Mouse (Mus musculus) kidney, adult 2 months (tissue): Measurements from ENCODE around the gene Plekhh1. TPM values are rescaled to one million over a fixed set of nuclear protein-coding genes. Genes with fewer than 3 reads are reported as not detected.
A peak's percentile ranks its signal among the peaks of the same experiment; 100 is the strongest.

Experiments used
- DNase-seq: peaks from one replicate; pipeline ENCODE4 v3.0.0; 2021
- H3K27ac ChIP-seq: fragments of 200-500 bp; 2 replicates; pipeline ENCODE4 v1.5.1; 2012; ENCODE audit warnings: low read depth, low read length, control low read depth, inconsistent platforms; ENCODE audit not compliant: insufficient read depth
- H3K27me3 ChIP-seq: fragments of 200-500 bp; replicated peaks from 2 replicates; pipeline ENCODE4 v1.6.1; 2012; ENCODE audit warnings: mild to moderate bottlenecking, moderate library complexity, low read length, inconsistent platforms; ENCODE audit not compliant: control insufficient read depth, insufficient read depth
- H3K36me3 ChIP-seq: fragments of 200-500 bp; 2 replicates; pipeline ENCODE4 v1.6.1; 2012; ENCODE audit warnings: mild to moderate bottlenecking, moderate library complexity, low read length, inconsistent platforms; ENCODE audit not compliant: control insufficient read depth, insufficient read depth
- H3K4me1 ChIP-seq: fragments of 200-500 bp; 2 replicates; pipeline ENCODE4 v1.6.1; 2011; ENCODE audit warnings: low read length; ENCODE audit not compliant: control insufficient read depth, insufficient read depth
- H3K4me3 ChIP-seq: fragments of 200-500 bp; 2 replicates; pipeline ENCODE4 v1.5.1; 2011; ENCODE audit warnings: mild to moderate bottlenecking, low read depth, low read length, control low read depth; ENCODE audit not compliant: insufficient read depth
- CTCF ChIP-seq: fragments of 200-500 bp; conservative IDR thresholded peaks from 2 replicates; pipeline ENCODE4 v1.5.1; 2011; ENCODE audit warnings: low read depth, mild to moderate bottlenecking, control low read depth, low read length, moderate library complexity, mixed read lengths; ENCODE audit not compliant: insufficient read depth, insufficient read length
- POLR2A ChIP-seq: fragments of 200-500 bp; IDR thresholded peaks from one replicate; pipeline ENCODE4 v1.6.1; 2011; ENCODE audit warnings: low read depth, low read length, control low read depth
- WGBS: fragments of 180-500 bp; shearing (Covaris S2); methylation state at CpG from one replicate; pipeline ENCODE4 v1.1.7; 2018; 5-methylcytosine and 5-hydroxymethylcytosine counted together
- polyA plus RNA-seq: library from polyadenylated mRNA; depleted of rRNA; stranded (reverse); fragments of >200 nt; gene quantifications from 2 replicates; pipeline ENCODE4 v1.2.3, GENCODE M21; 2012

Plekhh1 gene
- polyA plus RNA-seq, 1 experiment: 9.3 TPM

GRCm38 (mm10) chr12:79070736-79071333 lies 41.9 kb downstream of the Plekhh1 start:
- no peak overlapping the region; the same call in 1 of the 2 replicates for H3K27ac ChIP-seq
- H3K27me3 ChIP-seq: no peaks in the 10 kb centered on the region
- DNase-seq: no peak
- whole genome bisulfite sequencing: 66% methylated on average over 9 of the region's 9 CpGs
- H3K4me1 ChIP-seq: peaks cover 9% of the 10 kb centered on the region; the same call in 1 of the 2 replicates
- no peaks in the 10 kb centered on the region for H3K36me3 ChIP-seq
- TF ChIP-seq POLR2A (no peak), CTCF (no peak)
- no peak overlapping the region for H3K4me3 ChIP-seq

DNA sequence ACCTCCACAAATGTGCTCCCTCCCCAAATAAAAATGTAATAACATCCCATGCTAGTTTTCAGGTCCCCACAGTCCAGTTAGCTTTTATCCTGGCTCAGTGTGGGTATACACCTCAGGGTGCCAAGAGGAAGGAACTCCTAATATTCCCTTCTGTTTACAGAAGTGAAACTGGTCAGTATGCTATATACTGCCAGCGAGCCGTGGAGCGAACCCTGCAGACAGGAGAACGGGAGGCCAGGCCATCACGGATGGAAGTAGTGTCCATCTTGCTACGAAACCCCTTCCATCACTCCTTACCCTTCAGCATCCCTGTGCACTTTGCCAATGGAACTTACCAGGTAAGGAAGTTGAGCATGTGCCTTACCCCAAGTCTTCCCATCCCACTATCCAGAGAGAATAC lies 43.6 kb downstream of the Plekhh1 start:
- H3K36me3 ChIP-seq: no peaks in the 10 kb centered on the region
- WGBS: 91% methylated on average over 6 of the region's 6 CpGs
- DNase-seq: no peak
- H3K4me1 ChIP-seq: peaks cover 9% of the 10 kb centered on the region; the same call in 1 of the 2 replicates
- TF ChIP-seq CTCF: no peak
- TF ChIP-seq POLR2A: no peak
- no peaks in the 10 kb centered on the region for H3K27me3 ChIP-seq
- no peak overlapping the region for H3K27ac ChIP-seq
- no peak overlapping the region for H3K4me3 ChIP-seq

GRCm38 (mm10) chr12:79073362-79073761 lies 44.4 kb downstream of the Plekhh1 start:
- Histone ChIP-seq H3K36me3 (no peaks in the 10 kb centered on the region; the same call in 1 of the 2 replicates), H3K27ac (no peak overlapping the region)

GRCm38 (mm10) chr12:79089182-79089812 lies 60.3 kb downstream of the Plekhh1 start, which contains the start of gene Pigh:
TSS of gene Pigh (minus strand) at chr12:79089651.
- Histone ChIP-seq H3K27ac (no peak within 1 kb of the TSS), H3K4me3 (peak within 1 kb of the TSS; percentile 92), H3K27me3 (no peaks in the 10 kb centered on the region), H3K4me1 (peaks cover 3% of the 10 kb centered on the region; the same call in 1 of the 2 replicates), H3K36me3 (no peaks in the 10 kb centered on the region)
- DNase-seq: peak; percentile 92
- 1% methylated on average over 53 of the region's 53 CpGs for WGBS
- no peak for TF ChIP-seq CTCF

More at GRCm38 (mm10) chr12:79073362-79073761, 44.4 kb downstream of the Plekhh1 start:
- 81% methylated on average over 6 of the region's 6 CpGs for WGBS
- DNase-seq: no peak
- Histone ChIP-seq H3K4me3 (no peak overlapping the region), H3K27me3 (no peaks in the 10 kb centered on the region), H3K4me1 (peaks cover 9% of the 10 kb centered on the region; the same call in 1 of the 2 replicates)
- no peak for TF ChIP-seq CTCF

GRCm38 (mm10) chr12:79092569-79092968 lies 63.6 kb downstream of the Plekhh1 start:
- WGBS: 10% methylated on average over 4 of the region's 4 CpGs
- TF ChIP-seq POLR2A (no peak), CTCF (peak; percentile 89)
- no peak overlapping the region for H3K4me3 ChIP-seq
- H3K4me1 ChIP-seq: peaks cover 3% of the 10 kb centered on the region; the same call in 1 of the 2 replicates
- H3K27ac ChIP-seq: no peak overlapping the region
- H3K27me3 ChIP-seq: no peaks in the 10 kb centered on the region
- peak; percentile 89 for DNase-seq
- H3K36me3 ChIP-seq: no peaks in the 10 kb centered on the region

GRCm38 (mm10) chr12:79097106-79097752 lies 68.3 kb downstream of the Plekhh1 start:
- Histone ChIP-seq H3K36me3 (no peaks in the 10 kb centered on the region), H3K27me3 (no peaks in the 10 kb centered on the region; the same call in 1 of the 2 replicates), H3K4me1 (no peaks in the 10 kb centered on the region), H3K27ac (no peak overlapping the region), H3K4me3 (no peak overlapping the region)
- DNase-seq: peak; percentile 34
- TF ChIP-seq POLR2A: no peak
- TF ChIP-seq CTCF: peak; percentile 32; the same call in 1 of the 2 replicates
- 60% methylated on average over 3 of the region's 3 CpGs for WGBS

GRCm38 (mm10) chr12:79103773-79104172 lies 74.8 kb downstream of the Plekhh1 start:
- H3K4me3 ChIP-seq: no peak overlapping the region
- TF ChIP-seq CTCF (no peak), POLR2A (no peak)
- H3K4me1 ChIP-seq: peaks cover 5% of the 10 kb centered on the region; the same call in 1 of the 2 replicates
- H3K27me3 ChIP-seq: no peaks in the 10 kb centered on the region; the same call in 1 of the 2 replicates
- DNase-seq: peak; percentile 86
- no peaks in the 10 kb centered on the region for H3K36me3 ChIP-seq
- WGBS: 47% methylated on average over 3 of the region's 3 CpGs
- peak overlapping the region; percentile 47 for H3K27ac ChIP-seq
